Mouse (Mus musculus): ENCODE results near the gene Dusp1. TPM values are rescaled to one million over a fixed set of nuclear protein-coding genes. Genes with fewer than 3 reads are reported as not detected.

Dusp1 gene
- polyA plus RNA-seq, 1 experiment = 58.4 TPM

DNA sequence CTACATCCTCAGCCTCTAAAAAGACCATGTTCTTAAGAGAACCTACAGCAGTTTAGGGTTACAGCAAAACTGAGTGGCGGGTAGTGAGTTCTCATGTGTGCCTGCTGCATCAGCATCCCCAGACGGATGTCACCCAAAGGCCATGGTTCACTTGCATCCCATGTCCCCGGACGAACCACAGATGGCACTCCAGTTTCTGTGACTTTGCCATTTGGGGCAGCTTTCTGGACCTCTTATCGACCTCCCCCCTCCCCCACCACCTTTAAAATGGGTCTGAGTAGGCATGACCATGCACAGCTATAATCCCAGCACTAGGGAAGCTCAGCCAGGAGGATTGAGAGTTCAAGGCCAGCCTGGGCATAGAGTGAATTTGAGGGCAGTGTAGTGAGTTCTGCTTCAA lies 31.3 kb upstream of the Dusp1 start:
- Histone ChIP-seq H3K9me3 (replicated peaks; ENCODE audit: control insufficient read depth, insufficient read depth, low read length, poor library complexity, severe bottlenecking) (no peaks in the 10 kb centered on the region), H3K27me3 (ENCODE audit: control insufficient read depth, insufficient read depth, low read length, poor library complexity, severe bottlenecking) (no peaks in the 10 kb centered on the region), H3K9ac (ENCODE audit: low read depth, poor library complexity, severe bottlenecking) (no peak overlapping the region), H3K36me3 (ENCODE audit: control insufficient read depth, insufficient read depth, low read length, poor library complexity, severe bottlenecking) (no peaks in the 10 kb centered on the region), H3K4me3 (ENCODE audit: low read depth, low read length) (no peak overlapping the region), H3K27ac (ENCODE audit: insufficient read depth, low read length) (no peak overlapping the region), H3K4me1 (ENCODE audit: control insufficient read depth, insufficient read depth, low read length) (peaks cover 18% of the 10 kb centered on the region)
- TF ChIP-seq POLR2A (IDR thresholded peaks at IDR 0.05; ENCODE audit: insufficient read depth, low read length) (no peak), CTCF (IDR thresholded peaks at IDR 0.05; ENCODE audit: low read depth, low read length) (no peak), EP300 (IDR thresholded peaks at IDR 0.05; ENCODE audit: insufficient read depth, low read depth, low read length) (no peak)

DNA sequence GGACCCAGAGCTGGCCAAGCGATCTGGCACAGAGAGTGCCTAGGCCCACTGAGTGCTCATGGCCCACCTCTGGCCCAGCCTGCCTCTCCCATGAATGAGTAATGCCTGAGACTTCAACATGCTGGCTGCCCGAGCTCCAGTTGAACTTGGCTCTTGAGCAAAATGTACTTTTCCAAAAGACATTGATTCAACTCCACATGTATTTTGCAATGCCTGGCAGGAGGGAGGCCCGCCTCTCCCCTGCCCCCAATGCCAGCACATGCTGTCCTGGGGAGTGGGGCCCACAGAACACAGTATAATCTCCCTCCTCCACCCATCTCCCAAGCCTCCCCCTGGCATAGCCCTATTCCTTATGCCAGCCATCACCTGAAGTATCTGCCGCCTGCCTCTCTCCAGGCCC lies 30.6 kb upstream of the Dusp1 start:
- no peak overlapping the region for H3K4me3 ChIP-seq (ENCODE audit: low read depth, low read length)
- H3K9ac ChIP-seq (ENCODE audit: low read depth, poor library complexity, severe bottlenecking) = no peak overlapping the region
- H3K27me3 ChIP-seq (ENCODE audit: control insufficient read depth, insufficient read depth, low read length, poor library complexity, severe bottlenecking) = no peaks in the 10 kb centered on the region
- H3K9me3 ChIP-seq (replicated peaks; ENCODE audit: control insufficient read depth, insufficient read depth, low read length, poor library complexity, severe bottlenecking) = no peaks in the 10 kb centered on the region
- TF ChIP-seq POLR2A (IDR thresholded peaks at IDR 0.05; ENCODE audit: insufficient read depth, low read length) (no peak), EP300 (IDR thresholded peaks at IDR 0.05; ENCODE audit: insufficient read depth, low read depth, low read length) (no peak), CTCF (IDR thresholded peaks at IDR 0.05; ENCODE audit: low read depth, low read length) (no peak)
- H3K36me3 ChIP-seq (ENCODE audit: control insufficient read depth, insufficient read depth, low read length, poor library complexity, severe bottlenecking) = no peaks in the 10 kb centered on the region
- H3K27ac ChIP-seq (ENCODE audit: insufficient read depth, low read length) = no peak overlapping the region
- H3K4me1 ChIP-seq (ENCODE audit: control insufficient read depth, insufficient read depth, low read length) = peaks cover 15% of the 10 kb centered on the region

DNA sequence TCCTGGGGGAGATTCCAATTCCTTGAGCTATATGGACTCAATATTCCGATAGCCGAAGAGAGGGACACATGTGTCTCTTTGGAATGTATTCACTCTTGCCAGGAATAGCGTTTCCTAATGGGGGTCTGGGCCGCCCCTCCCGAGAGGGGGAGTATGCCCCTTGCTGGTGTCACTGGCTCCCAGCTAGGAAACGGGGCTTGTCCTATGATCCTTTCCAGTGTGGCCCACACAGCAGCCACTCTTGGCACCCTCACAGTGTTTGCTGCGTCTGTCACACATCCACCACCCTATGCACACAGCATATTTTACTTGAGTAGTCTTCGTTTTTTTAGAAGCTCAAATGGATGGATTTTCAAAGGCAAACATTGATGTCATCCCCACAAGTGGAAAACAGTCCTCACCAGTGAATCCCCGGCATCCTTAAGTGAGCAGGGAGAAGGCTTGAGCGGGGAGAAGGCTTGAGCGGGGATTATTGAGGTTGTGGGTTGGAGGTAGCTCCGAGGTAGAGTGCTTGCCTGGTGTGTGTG lies 26.1 kb upstream of the Dusp1 start:
- no peak overlapping the region for H3K4me3 ChIP-seq (ENCODE audit: low read depth, low read length)
- H3K9ac ChIP-seq (ENCODE audit: low read depth, poor library complexity, severe bottlenecking) = no peak overlapping the region
- peaks cover 17% of the 10 kb centered on the region for H3K4me1 ChIP-seq (ENCODE audit: control insufficient read depth, insufficient read depth, low read length)
- no peaks in the 10 kb centered on the region for H3K27me3 ChIP-seq (ENCODE audit: control insufficient read depth, insufficient read depth, low read length, poor library complexity, severe bottlenecking)
- no peaks in the 10 kb centered on the region for H3K9me3 ChIP-seq (replicated peaks; ENCODE audit: control insufficient read depth, insufficient read depth, low read length, poor library complexity, severe bottlenecking)
- TF ChIP-seq EP300 (IDR thresholded peaks at IDR 0.05; ENCODE audit: insufficient read depth, low read depth, low read length) (no peak), POLR2A (IDR thresholded peaks at IDR 0.05; ENCODE audit: insufficient read depth, low read length) (no peak), CTCF (IDR thresholded peaks at IDR 0.05; ENCODE audit: low read depth, low read length) (no peak)
- no peak overlapping the region for H3K27ac ChIP-seq (ENCODE audit: insufficient read depth, low read length)
- H3K36me3 ChIP-seq (ENCODE audit: control insufficient read depth, insufficient read depth, low read length, poor library complexity, severe bottlenecking) = no peaks in the 10 kb centered on the region

DNA sequence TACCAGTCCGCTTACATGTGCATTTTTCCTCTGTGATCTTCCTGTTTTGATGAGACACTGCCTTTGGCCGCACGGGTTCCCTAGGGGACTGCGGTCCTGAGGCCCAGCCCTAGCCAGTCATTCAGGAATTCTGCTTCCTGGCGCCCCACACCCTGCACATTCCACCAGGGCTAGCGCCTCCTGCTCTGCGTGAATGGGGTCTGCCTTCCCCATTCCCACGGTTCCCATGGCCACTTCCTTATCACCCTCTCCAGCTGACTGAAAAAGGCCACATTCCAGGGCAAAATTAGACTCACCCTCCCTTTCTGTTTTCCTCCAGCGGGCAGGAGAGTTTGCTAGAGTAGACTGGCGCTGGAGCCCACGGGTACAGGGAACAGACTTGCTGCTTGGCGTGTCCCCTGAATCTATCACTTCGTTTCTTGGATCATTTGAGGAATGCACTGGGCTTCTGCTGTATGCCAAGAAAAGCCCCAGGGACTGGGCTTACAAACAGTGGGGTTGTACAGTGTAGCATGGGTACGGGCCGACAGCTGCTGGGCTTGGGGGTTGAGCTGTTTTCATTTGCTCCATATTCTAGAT lies 22.7 kb upstream of the Dusp1 start:
- H3K4me1 ChIP-seq (ENCODE audit: control insufficient read depth, insufficient read depth, low read length) = peaks cover 28% of the 10 kb centered on the region
- peak overlapping the region; percentile 22 for H3K4me3 ChIP-seq (ENCODE audit: low read depth, low read length)
- H3K36me3 ChIP-seq (ENCODE audit: control insufficient read depth, insufficient read depth, low read length, poor library complexity, severe bottlenecking) = no peaks in the 10 kb centered on the region
- TF ChIP-seq EP300 (IDR thresholded peaks at IDR 0.05; ENCODE audit: insufficient read depth, low read depth, low read length) = peak; percentile 71
- TF ChIP-seq POLR2A (IDR thresholded peaks at IDR 0.05; ENCODE audit: insufficient read depth, low read length) = no peak
- no peak for TF ChIP-seq CTCF (IDR thresholded peaks at IDR 0.05; ENCODE audit: low read depth, low read length)
- peak overlapping the region; percentile 48 for H3K27ac ChIP-seq (ENCODE audit: insufficient read depth, low read length)
- H3K27me3 ChIP-seq (ENCODE audit: control insufficient read depth, insufficient read depth, low read length, poor library complexity, severe bottlenecking) = no peaks in the 10 kb centered on the region
- no peak overlapping the region for H3K9ac ChIP-seq (ENCODE audit: low read depth, poor library complexity, severe bottlenecking)
- no peaks in the 10 kb centered on the region for H3K9me3 ChIP-seq (replicated peaks; ENCODE audit: control insufficient read depth, insufficient read depth, low read length, poor library complexity, severe bottlenecking)

DNA sequence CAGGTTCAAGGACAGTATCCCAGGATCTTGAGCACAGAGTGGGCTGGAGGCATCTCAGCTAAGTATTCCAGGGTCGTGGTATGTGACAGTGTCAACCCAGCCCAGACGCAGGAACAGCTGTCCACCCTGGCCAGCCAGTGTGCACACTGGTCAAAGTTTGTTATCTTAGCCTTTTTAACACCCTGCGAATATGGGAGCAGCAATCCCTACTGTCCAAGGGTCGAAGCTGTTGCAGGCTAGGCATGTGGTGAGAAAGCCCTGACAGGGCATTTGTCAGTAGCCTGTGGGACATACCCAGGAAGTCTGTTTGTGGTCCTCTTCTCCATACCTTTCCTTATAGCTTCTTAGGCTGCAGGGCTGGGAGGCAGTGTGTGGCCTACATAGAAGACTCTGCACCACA lies 22.1 kb upstream of the Dusp1 start:
- H3K4me3 ChIP-seq (ENCODE audit: low read depth, low read length) = peak overlapping the region; percentile 22
- H3K36me3 ChIP-seq (ENCODE audit: control insufficient read depth, insufficient read depth, low read length, poor library complexity, severe bottlenecking) = no peaks in the 10 kb centered on the region
- H3K9ac ChIP-seq (ENCODE audit: low read depth, poor library complexity, severe bottlenecking) = no peak overlapping the region
- H3K27me3 ChIP-seq (ENCODE audit: control insufficient read depth, insufficient read depth, low read length, poor library complexity, severe bottlenecking) = no peaks in the 10 kb centered on the region
- H3K27ac ChIP-seq (ENCODE audit: insufficient read depth, low read length) = peak overlapping the region; percentile 48
- peaks cover 30% of the 10 kb centered on the region for H3K4me1 ChIP-seq (ENCODE audit: control insufficient read depth, insufficient read depth, low read length)
- TF ChIP-seq POLR2A (IDR thresholded peaks at IDR 0.05; ENCODE audit: insufficient read depth, low read length) (no peak), EP300 (IDR thresholded peaks at IDR 0.05; ENCODE audit: insufficient read depth, low read depth, low read length) (no peak), CTCF (IDR thresholded peaks at IDR 0.05; ENCODE audit: low read depth, low read length) (no peak)
- no peaks in the 10 kb centered on the region for H3K9me3 ChIP-seq (replicated peaks; ENCODE audit: control insufficient read depth, insufficient read depth, low read length, poor library complexity, severe bottlenecking)

DNA sequence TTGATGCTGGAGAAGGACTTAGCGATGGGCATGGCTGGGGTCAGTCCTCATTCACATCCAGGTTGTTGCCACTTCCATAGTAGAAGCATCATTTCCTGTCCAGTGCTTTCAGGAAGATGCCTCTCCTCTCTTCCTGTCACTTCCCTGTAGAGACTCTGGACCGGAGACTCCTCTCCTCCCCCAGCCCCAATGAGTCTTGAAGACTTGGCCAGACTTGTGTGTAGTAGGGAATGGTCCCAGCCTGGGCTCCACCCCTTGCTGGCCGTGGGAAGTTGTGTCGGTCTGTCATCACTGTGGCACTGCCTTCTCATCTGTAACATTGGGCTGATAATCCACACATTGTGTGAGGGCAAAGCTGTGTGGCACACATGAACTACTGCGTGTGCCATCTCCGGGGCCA lies 21.7 kb upstream of the Dusp1 start:
- Histone ChIP-seq H3K36me3 (ENCODE audit: control insufficient read depth, insufficient read depth, low read length, poor library complexity, severe bottlenecking) (no peaks in the 10 kb centered on the region), H3K4me1 (ENCODE audit: control insufficient read depth, insufficient read depth, low read length) (peaks cover 32% of the 10 kb centered on the region), H3K9ac (ENCODE audit: low read depth, poor library complexity, severe bottlenecking) (no peak overlapping the region), H3K27ac (ENCODE audit: insufficient read depth, low read length) (peak overlapping the region; percentile 48), H3K4me3 (ENCODE audit: low read depth, low read length) (no peak overlapping the region), H3K9me3 (replicated peaks; ENCODE audit: control insufficient read depth, insufficient read depth, low read length, poor library complexity, severe bottlenecking) (no peaks in the 10 kb centered on the region), H3K27me3 (ENCODE audit: control insufficient read depth, insufficient read depth, low read length, poor library complexity, severe bottlenecking) (no peaks in the 10 kb centered on the region)
- TF ChIP-seq CTCF (IDR thresholded peaks at IDR 0.05; ENCODE audit: low read depth, low read length) = no peak
- TF ChIP-seq POLR2A (IDR thresholded peaks at IDR 0.05; ENCODE audit: insufficient read depth, low read length) = no peak

Measured in ES-Bruce4 (cell line).